Mouse (Mus musculus) hindlimb bud, embryonic 11.5 days (tissue): ENCODE measurements around the gene Rcl1.
A peak's percentile ranks its signal among the peaks of the same experiment; 100 is the strongest.

ENCODE experiments used
- DNase-seq: peaks from one replicate; pipeline ENCODE4 v3.0.0-alpha.2; 2012; ENCODE audit warnings: low read depth, low spot score; ENCODE audit errors: extremely low spot score

The Rcl1 gene

GRCm38 (mm10) chr19:29100874-29101542 lies at the start of gene Rcl1:
Gene Rcl1 (plus strand): TSS chr19:29101375.
- DNase-seq: peak; percentile 85

GRCm38 (mm10) chr19:29052786-29053185 lies 48.4 kb upstream of the Rcl1 start:
- no peak for DNase-seq

- DNase-seq: no peak
Measured at GRCm38 (mm10) chr19:29054594-29054993, 46.6 kb upstream of the Rcl1 start.

- no peak for DNase-seq
Measured at GRCm38 (mm10) chr19:29055469-29055868, 45.7 kb upstream of the Rcl1 start.

GRCm38 (mm10) chr19:29058741-29059140 lies 42.4 kb upstream of the Rcl1 start:
- no peak for DNase-seq

GRCm38 (mm10) chr19:29059688-29060087 lies 41.5 kb upstream of the Rcl1 start:
- no peak for DNase-seq

- no peak for DNase-seq
Measured at GRCm38 (mm10) chr19:29060299-29060698, 40.9 kb upstream of the Rcl1 start.

GRCm38 (mm10) chr19:29063009-29063408 lies 38.2 kb upstream of the Rcl1 start:
- DNase-seq: no peak

GRCm38 (mm10) chr19:29063577-29064363 lies 37.4 kb upstream of the Rcl1 start:
- DNase-seq: peak; percentile 70

GRCm38 (mm10) chr19:29064451-29065102 lies 36.6 kb upstream of the Rcl1 start:
- no peak for DNase-seq

GRCm38 (mm10) chr19:29066981-29067471 lies 34.1 kb upstream of the Rcl1 start:
- no peak for DNase-seq

GRCm38 (mm10) chr19:29069195-29069594 lies 32.0 kb upstream of the Rcl1 start:
- no peak for DNase-seq

GRCm38 (mm10) chr19:29074802-29075201 lies 26.4 kb upstream of the Rcl1 start:
- DNase-seq: no peak

- no peak for DNase-seq
Measured at GRCm38 (mm10) chr19:29088628-29089027, 12.5 kb upstream of the Rcl1 start.

GRCm38 (mm10) chr19:29092194-29092593 lies 9.0 kb upstream of the Rcl1 start:
- no peak for DNase-seq

GRCm38 (mm10) chr19:29099106-29099505 lies 2.1 kb upstream of the Rcl1 start:
- DNase-seq: no peak

- no peak for DNase-seq
Measured at GRCm38 (mm10) chr19:29099596-29099995, 1.6 kb upstream of the Rcl1 start.

- DNase-seq: no peak
Measured at GRCm38 (mm10) chr19:29100261-29100660, 914 bp upstream of the Rcl1 start.

GRCm38 (mm10) chr19:29101591-29101990 lies 416 bp downstream of the Rcl1 start:
- DNase-seq: no peak

GRCm38 (mm10) chr19:29102098-29102497 lies 923 bp downstream of the Rcl1 start:
- DNase-seq: no peak

GRCm38 (mm10) chr19:29105816-29106215 lies 4.6 kb downstream of the Rcl1 start:
- DNase-seq: no peak

- DNase-seq: no peak
Measured at GRCm38 (mm10) chr19:29106261-29106660, 5.1 kb downstream of the Rcl1 start.
